Mouse (Mus musculus) lung, adult 10 weeks (tissue): ENCODE results near the gene Tagap. TPM values are rescaled to one million over a fixed set of nuclear protein-coding genes. Genes with fewer than 3 reads are reported as not detected.

Source experiments
- polyA plus RNA-seq: library from polyadenylated mRNA; stranded (reverse); fragments of 350-450 nt; fragmentation: Illumina TruSeq; extraction: RNeasy Lipid Tissue Mini Kit (QIAGEN cat#74804); gene quantifications from one replicate; pipeline ENCODE4 v1.2.3, GENCODE M21; 2014; ENCODE audit warnings: low read depth, low replicate concordance; ENCODE audit not compliant: insufficient read depth

Tagap gene
- 4.9 TPM for polyA plus RNA-seq

DNA sequence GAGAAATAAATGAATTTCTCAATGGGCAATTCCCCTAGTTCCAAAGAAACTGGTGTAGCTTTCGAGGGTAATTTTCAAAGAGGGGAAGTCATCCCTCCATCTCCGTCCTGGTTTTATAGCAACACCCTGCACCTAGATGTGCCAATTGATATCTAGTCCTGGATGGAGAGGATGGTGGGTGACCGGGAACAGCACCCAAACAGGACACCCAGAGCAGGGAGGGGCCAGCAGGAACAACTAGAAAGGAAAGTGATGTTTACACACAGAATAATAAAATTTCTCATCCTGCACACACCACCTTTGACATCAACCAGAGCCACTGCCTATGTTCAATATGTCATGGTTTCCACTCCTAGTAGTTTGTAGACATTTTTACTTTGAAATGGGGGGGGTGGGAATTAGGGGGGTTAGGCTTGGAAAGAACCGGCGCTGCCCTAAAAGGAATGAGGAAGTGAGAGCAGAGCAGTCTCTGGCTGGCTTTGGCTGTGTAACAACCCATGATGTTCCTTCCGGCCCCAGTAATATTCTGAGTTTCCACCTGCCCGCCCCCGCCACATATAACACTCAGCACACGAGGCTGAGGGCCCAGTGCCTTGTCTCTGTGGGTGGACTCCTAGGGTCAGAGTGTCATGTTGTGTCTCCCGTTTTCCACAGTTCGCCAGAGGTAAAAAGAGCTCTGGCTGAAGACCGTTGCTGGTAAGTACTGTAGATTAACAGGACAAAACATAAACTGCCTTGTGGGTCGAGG, at the start of gene Tagap:
Gene Tagap (plus strand): TSS at position 588 of the 748 bp plus-strand sequence.

GRCm38 (mm10) chr17:7945117-7946052, 19.6 kb downstream of the Tagap start, which contains the start of gene Rsph3a:
Rsph3a (plus strand) TSS chr17:7945614.

Other genes with a start within 250 kb of the Tagap start
- gene Fndc1, start 98.7 kb upstream of the Tagap start, polyA plus RNA-seq, result 4.9 TPM
- gene Rsph3a, start 19.6 kb downstream of the Tagap start, polyA plus RNA-seq, result 32.2 TPM
- gene Gm49673, start 221.8 kb downstream of the Tagap start, polyA plus RNA-seq, result 0.12 TPM
- 24.9 TPM for gene Rnaset2a, start 222.1 kb downstream of the Tagap start, polyA plus RNA-seq
- 8.5 TPM for gene Fgfr1op, start 239.5 kb downstream of the Tagap start, polyA plus RNA-seq